Mouse (Mus musculus): ENCODE measurements around the gene Cox6a1. TPM values are rescaled to one million over a fixed set of nuclear protein-coding genes. Genes with fewer than 3 reads are reported as not detected.

Cox6a1 gene
- polyA plus RNA-seq, 1 experiment from 2014 or later: 938 TPM

DNA sequence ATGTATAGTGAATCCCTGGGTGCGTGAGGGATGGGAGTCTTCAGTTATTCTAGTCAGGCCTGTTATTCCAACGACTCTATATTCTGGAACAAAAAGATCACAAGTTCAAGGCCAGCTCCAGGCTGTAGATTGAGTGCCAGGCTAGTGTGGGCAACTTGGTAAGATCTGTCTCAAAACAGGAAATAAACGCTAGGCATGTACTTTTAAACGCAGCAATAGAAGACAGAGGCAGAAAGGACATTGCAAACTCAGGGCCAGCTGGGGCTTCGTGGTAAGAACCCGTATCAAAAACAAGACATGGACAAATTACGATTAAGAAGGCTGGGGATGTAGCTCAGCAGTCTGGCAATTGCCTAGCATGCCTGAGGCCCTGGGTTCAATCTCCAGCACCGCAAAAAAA, 10.7 kb upstream of the Cox6a1 start:
- DNase-seq (no peak), ATAC-seq (ENCODE audit: low FRiP score, low TSS enrichment) (no peak)
- no peaks in the 10 kb centered on the region for H3K27me3 ChIP-seq (ENCODE audit: control insufficient read depth, insufficient read depth, low read length)
- H3K9me3 ChIP-seq (ENCODE audit: control insufficient read depth, low read length): no peaks in the 10 kb centered on the region
- H3K9ac ChIP-seq (replicated peaks; ENCODE audit: low read length): no peak overlapping the region
- no peaks in the 10 kb centered on the region for H3K4me1 ChIP-seq (ENCODE audit: control insufficient read depth, insufficient read depth, low read length)
- H3K4me3 ChIP-seq (replicated peaks; ENCODE audit: low read depth, low read length): no peak overlapping the region
- no peak overlapping the region for H3K4me2 ChIP-seq (ENCODE audit: low read length)
- no peak overlapping the region for H3K27ac ChIP-seq (replicated peaks; ENCODE audit: low read depth, low read length)
- no peaks in the 10 kb centered on the region for H3K36me3 ChIP-seq (ENCODE audit: control insufficient read depth, insufficient read depth, low read length)
- 85% methylated on average over 8 of the region's 8 CpGs for WGBS

- Histone ChIP-seq H3K4me1 (ENCODE audit: control insufficient read depth, insufficient read depth, low read length) (no peaks in the 10 kb centered on the region), H3K4me2 (ENCODE audit: low read length) (no peak overlapping the region), H3K36me3 (ENCODE audit: control insufficient read depth, insufficient read depth, low read length) (no peaks in the 10 kb centered on the region), H3K4me3 (replicated peaks; ENCODE audit: low read depth, low read length) (no peak overlapping the region), H3K27me3 (ENCODE audit: control insufficient read depth, insufficient read depth, low read length) (no peaks in the 10 kb centered on the region), H3K27ac (replicated peaks; ENCODE audit: low read depth, low read length) (no peak overlapping the region), H3K9me3 (ENCODE audit: control insufficient read depth, low read length) (no peaks in the 10 kb centered on the region), H3K9ac (replicated peaks; ENCODE audit: low read length) (no peak overlapping the region)
- WGBS: 5% methylated on average over 12 of the region's 12 CpGs
- ATAC-seq (ENCODE audit: low FRiP score, low TSS enrichment) (no peak), DNase-seq (peak; percentile 86)
Observed at GRCm38 (mm10) chr5:115358872-115359271, 10.1 kb upstream of the Cox6a1 start.

- WGBS: 68% methylated on average over 13 of the region's 13 CpGs
Observed at GRCm38 (mm10) chr5:115355070-115355469, 6.3 kb upstream of the Cox6a1 start.

DNA sequence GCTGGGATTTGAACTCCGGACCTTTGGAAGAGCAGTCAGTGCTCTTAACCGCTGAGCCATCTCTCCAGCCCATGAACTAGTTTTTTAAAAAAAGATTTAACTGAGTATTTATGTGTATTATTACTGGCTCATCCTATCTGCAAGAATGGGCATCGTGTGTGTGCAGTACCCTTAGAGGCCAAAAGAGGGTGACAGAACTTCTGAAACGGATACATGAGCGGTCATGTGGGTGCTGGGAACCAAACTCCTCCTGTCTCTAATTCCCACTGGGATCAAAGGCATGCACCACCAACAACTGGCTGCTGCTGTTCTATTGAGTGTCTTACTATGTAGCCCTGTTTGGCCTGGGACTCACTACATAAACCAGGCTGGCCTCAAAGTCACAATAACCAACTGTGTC, 2.6 kb upstream of the Cox6a1 start:
- no peaks in the 10 kb centered on the region for H3K27me3 ChIP-seq (ENCODE audit: control insufficient read depth, insufficient read depth, low read length)
- H3K36me3 ChIP-seq (ENCODE audit: control insufficient read depth, insufficient read depth, low read length): peaks cover 2% of the 10 kb centered on the region
- 81% methylated on average over 5 of the region's 5 CpGs for WGBS
- no peak overlapping the region for H3K27ac ChIP-seq (replicated peaks; ENCODE audit: low read depth, low read length)
- no peak overlapping the region for H3K4me2 ChIP-seq (ENCODE audit: low read length)
- no peaks in the 10 kb centered on the region for H3K9me3 ChIP-seq (ENCODE audit: control insufficient read depth, low read length)
- ATAC-seq (ENCODE audit: low FRiP score, low TSS enrichment): no peak
- H3K4me3 ChIP-seq (replicated peaks; ENCODE audit: low read depth, low read length): no peak overlapping the region
- H3K4me1 ChIP-seq (ENCODE audit: control insufficient read depth, insufficient read depth, low read length): peaks cover 12% of the 10 kb centered on the region
- no peak for DNase-seq
- no peak overlapping the region for H3K9ac ChIP-seq (replicated peaks; ENCODE audit: low read length)

More at GRCm38 (mm10) chr5:115355070-115355469, 6.3 kb upstream of the Cox6a1 start:
- H3K27me3 ChIP-seq (ENCODE audit: control insufficient read depth, insufficient read depth, low read length): no peaks in the 10 kb centered on the region
- H3K4me1 ChIP-seq (ENCODE audit: control insufficient read depth, insufficient read depth, low read length): no peaks in the 10 kb centered on the region
- H3K9me3 ChIP-seq (ENCODE audit: control insufficient read depth, low read length): no peaks in the 10 kb centered on the region
- no peak overlapping the region for H3K27ac ChIP-seq (replicated peaks; ENCODE audit: low read depth, low read length)
- H3K4me2 ChIP-seq (ENCODE audit: low read length): no peak overlapping the region
- no peaks in the 10 kb centered on the region for H3K36me3 ChIP-seq (ENCODE audit: control insufficient read depth, insufficient read depth, low read length)
- ATAC-seq (ENCODE audit: low FRiP score, low TSS enrichment) (no peak), DNase-seq (no peak)
- no peak overlapping the region for H3K9ac ChIP-seq (replicated peaks; ENCODE audit: low read length)
- no peak overlapping the region for H3K4me3 ChIP-seq (replicated peaks; ENCODE audit: low read depth, low read length)

DNA sequence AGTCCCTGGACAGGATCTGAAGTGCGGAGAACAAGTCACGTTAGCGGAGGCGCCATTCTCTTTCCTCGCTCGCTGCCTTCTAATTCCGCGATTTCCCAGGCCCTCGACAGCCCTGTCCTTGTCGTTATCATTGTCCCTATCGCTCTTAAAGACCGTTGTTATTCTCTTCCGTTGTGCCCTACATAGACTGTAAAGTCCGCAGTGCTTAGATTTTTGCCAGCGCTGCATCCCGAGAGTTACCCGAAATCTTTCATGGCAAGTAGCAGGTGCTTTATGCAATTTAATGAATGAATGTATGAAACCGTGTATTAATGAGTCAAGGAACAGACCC, 409 bp upstream of the Cox6a1 start:
- 0% methylated on average over 18 of the region's 18 CpGs for WGBS
- Histone ChIP-seq H3K4me3 (replicated peaks; ENCODE audit: low read depth, low read length) (peak overlapping the region; percentile 87), H3K9ac (replicated peaks; ENCODE audit: low read length) (peak overlapping the region; percentile 55), H3K36me3 (ENCODE audit: control insufficient read depth, insufficient read depth, low read length) (peaks cover 24% of the 10 kb centered on the region), H3K27ac (replicated peaks; ENCODE audit: low read depth, low read length) (peak overlapping the region; percentile 81), H3K4me1 (ENCODE audit: control insufficient read depth, insufficient read depth, low read length) (peaks cover 12% of the 10 kb centered on the region), H3K4me2 (ENCODE audit: low read length) (peak overlapping the region; percentile 60), H3K27me3 (ENCODE audit: control insufficient read depth, insufficient read depth, low read length) (no peaks in the 10 kb centered on the region), H3K9me3 (ENCODE audit: control insufficient read depth, low read length) (no peaks in the 10 kb centered on the region)
- no peak for DNase-seq
- ATAC-seq (ENCODE audit: low FRiP score, low TSS enrichment): 0 out of 2 replicates have a peak, but pooled peaks have one; percentile 21

DNA sequence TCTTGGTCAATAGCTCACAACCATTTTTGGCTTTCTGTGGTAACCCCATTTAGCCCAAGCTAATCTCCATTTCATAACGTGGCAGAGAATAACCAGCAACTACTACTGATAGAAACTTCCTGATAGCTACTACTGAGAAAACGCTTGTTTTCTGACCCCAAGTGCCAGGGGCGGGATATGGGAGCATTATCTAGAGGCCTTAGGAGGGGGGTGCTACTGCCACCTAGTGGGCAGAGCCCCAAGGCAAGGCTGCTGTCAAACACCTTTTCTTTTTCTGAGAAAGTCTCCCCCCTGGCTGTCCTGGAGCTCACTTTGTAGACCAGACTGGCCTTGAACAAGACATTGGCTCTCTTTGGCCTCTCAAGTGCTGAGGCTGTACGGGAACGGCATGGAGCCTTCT, 1.2 kb downstream of the Cox6a1 start:
- Histone ChIP-seq H3K4me1 (ENCODE audit: control insufficient read depth, insufficient read depth, low read length) (peaks cover 12% of the 10 kb centered on the region), H3K27ac (replicated peaks; ENCODE audit: low read depth, low read length) (no peak overlapping the region), H3K36me3 (ENCODE audit: control insufficient read depth, insufficient read depth, low read length) (peaks cover 40% of the 10 kb centered on the region), H3K9me3 (ENCODE audit: control insufficient read depth, low read length) (no peaks in the 10 kb centered on the region), H3K27me3 (ENCODE audit: control insufficient read depth, insufficient read depth, low read length) (no peaks in the 10 kb centered on the region), H3K9ac (replicated peaks; ENCODE audit: low read length) (peak overlapping the region; percentile 74; the same call in 1 of the 2 replicates), H3K4me2 (ENCODE audit: low read length) (peak overlapping the region; percentile 97), H3K4me3 (replicated peaks; ENCODE audit: low read depth, low read length) (peak overlapping the region; percentile 87)
- WGBS: 3% methylated on average over 5 of the region's 5 CpGs
- peak; percentile 88 for DNase-seq
- peak; percentile 37; the same call in 1 of the 2 replicates for ATAC-seq (ENCODE audit: low FRiP score, low TSS enrichment)

DNA sequence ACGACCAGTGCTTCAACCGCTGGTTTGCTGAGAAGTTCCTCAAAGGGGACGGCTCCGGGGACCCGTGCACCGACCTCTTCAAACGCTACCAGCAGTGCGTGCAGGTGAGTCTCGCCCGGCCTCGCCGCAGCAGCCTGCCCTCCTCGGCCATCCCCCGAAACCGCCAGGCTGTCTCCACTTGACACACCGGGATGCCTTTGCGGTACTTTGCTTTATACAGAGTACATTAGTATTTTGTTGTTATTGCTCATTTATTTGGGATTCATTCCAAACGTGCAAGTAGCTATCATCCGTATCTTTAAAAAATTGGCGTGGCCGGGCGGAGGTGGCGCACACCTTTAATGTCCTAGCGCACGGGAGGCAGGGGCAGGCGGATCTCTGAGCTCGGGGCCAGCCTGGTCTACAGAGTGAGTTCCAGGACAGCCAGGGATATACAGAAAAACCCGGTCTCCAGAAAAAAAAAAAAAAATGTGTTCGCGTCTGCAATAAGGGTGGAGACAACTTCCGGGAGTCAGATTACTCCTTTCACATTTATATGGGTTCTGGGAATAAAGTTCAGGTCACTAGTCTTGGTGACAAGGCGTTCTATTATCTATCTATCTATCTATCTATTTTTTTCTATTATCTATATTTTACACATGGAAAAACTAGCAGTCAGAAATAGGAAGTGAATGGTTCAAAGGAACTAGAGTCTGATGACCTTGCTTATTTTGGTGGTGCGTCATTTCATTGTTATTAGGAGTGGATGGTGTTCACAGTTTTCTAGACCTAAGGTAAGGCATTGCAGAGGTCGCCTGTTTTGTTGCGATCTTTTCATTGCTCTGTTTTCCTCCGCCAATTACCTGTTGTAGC, 7.2 kb downstream of the Cox6a1 start:
- Histone ChIP-seq H3K4me3 (replicated peaks; ENCODE audit: low read depth, low read length) (peak overlapping the region; percentile 84), H3K4me2 (ENCODE audit: low read length) (peak overlapping the region; percentile 61), H3K27me3 (ENCODE audit: control insufficient read depth, insufficient read depth, low read length) (no peaks in the 10 kb centered on the region), H3K9ac (replicated peaks; ENCODE audit: low read length) (peak overlapping the region; percentile 81), H3K9me3 (ENCODE audit: control insufficient read depth, low read length) (no peaks in the 10 kb centered on the region), H3K4me1 (ENCODE audit: control insufficient read depth, insufficient read depth, low read length) (peaks cover 16% of the 10 kb centered on the region), H3K36me3 (ENCODE audit: control insufficient read depth, insufficient read depth, low read length) (peaks cover 41% of the 10 kb centered on the region), H3K27ac (replicated peaks; ENCODE audit: low read depth, low read length) (peak overlapping the region; percentile 90)
- 13% methylated on average over 36 of the region's 36 CpGs for WGBS
- DNase-seq: no peak
- 0 out of 2 replicates have a peak, but pooled peaks have one; percentile 20 for ATAC-seq (ENCODE audit: low FRiP score, low TSS enrichment)

DNA sequence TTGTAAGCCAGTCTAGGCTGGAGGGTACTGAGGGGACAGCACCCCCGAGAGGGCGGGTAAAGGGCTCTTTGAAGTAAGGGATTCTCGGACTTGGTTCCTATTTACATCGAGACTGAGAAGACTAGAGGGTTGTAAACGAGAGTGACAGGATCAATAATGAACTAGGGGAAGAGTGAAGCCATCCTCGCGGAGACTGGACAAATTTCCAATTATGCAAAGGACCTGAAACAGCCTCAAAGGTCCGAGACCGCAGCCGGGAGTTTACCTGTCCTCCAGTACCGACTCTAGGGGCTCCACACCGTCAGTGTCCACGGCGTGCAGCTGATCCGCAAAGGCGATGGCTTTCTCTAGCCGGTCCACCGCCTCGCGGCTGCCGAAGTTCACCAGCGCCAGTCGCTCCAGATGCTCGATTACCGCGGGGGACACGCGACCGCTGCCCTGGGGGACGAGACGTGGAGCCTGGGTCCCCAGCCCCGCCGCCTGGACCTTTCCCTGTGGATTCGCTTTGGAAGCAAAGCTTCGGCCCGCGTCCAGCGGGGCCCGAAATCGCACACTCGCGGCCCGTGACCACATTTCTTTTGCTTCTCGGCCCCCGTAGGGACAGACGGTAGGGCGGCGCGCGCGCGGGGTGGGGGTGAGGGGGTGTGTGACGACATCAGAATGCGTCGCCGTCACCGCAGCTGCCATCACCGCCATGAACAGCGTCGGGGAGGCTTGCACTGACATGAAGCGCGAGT, 8.0 kb downstream of the Cox6a1 start, which contains the start of the genes Gatc and Triap1:
Gene Gatc (minus strand): TSS at position 602 of the 737 bp plus-strand sequence.
Gene Triap1 (plus strand): TSS at position 649 of the 737 bp plus-strand sequence.
- H3K36me3 ChIP-seq (ENCODE audit: control insufficient read depth, insufficient read depth, low read length): peaks cover 41% of the 10 kb centered on the region
- H3K4me3 ChIP-seq (replicated peaks; ENCODE audit: low read depth, low read length): peak within 1 kb of the TSS; percentile 84
- DNase-seq (peak; percentile 95), ATAC-seq (ENCODE audit: low FRiP score, low TSS enrichment) (peak; percentile 93)
- peak within 1 kb of the TSS; percentile 61 for H3K4me2 ChIP-seq (ENCODE audit: low read length)
- peak within 1 kb of the TSS; percentile 90 for H3K27ac ChIP-seq (replicated peaks; ENCODE audit: low read depth, low read length)
- WGBS: under 1% methylated on average over 62 of the region's 62 CpGs
- H3K9ac ChIP-seq (replicated peaks; ENCODE audit: low read length): peak within 1 kb of the TSS; percentile 81
- H3K9me3 ChIP-seq (ENCODE audit: control insufficient read depth, low read length): no peaks in the 10 kb centered on the region
- H3K4me1 ChIP-seq (ENCODE audit: control insufficient read depth, insufficient read depth, low read length): peaks cover 16% of the 10 kb centered on the region
- H3K27me3 ChIP-seq (ENCODE audit: control insufficient read depth, insufficient read depth, low read length): no peaks in the 10 kb centered on the region
